Mouse (Mus musculus) ES-CJ7 (cell line): ENCODE measurements at regions not wholly inside any gene's neighbourhood (a gene's known extent, or its start where the extent isn't known, plus 50 kb on each side); places are given as distances from the start of the nearest gene placed in this dataset.

Experiments used
- DNase-seq: peaks from one replicate; pipeline ENCODE4 v3.0.0; 2011; ENCODE audit warnings: low read depth, low spot score

DNA sequence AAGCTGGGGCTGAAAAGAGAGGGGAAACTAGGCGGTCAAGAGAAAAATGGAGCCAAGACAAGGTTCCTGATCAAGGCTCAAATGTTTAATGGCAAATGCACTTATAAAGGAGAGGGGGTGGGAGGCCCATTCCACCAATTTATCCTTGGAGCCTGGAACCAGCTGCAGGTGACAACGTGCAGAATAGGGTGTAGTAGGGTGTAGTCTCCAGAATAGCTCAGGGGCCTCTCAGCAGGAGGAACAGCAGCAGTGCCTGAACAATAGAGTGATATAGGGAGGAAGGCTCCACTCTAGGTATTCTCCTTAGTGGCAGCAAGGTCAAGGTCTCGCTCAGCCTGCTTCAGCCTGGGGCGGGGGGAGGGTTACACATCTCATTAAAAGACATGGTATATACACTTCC, 451.7 kb downstream of the Ube2dnl2 start:
- DNase-seq = peak; percentile 56

DNA sequence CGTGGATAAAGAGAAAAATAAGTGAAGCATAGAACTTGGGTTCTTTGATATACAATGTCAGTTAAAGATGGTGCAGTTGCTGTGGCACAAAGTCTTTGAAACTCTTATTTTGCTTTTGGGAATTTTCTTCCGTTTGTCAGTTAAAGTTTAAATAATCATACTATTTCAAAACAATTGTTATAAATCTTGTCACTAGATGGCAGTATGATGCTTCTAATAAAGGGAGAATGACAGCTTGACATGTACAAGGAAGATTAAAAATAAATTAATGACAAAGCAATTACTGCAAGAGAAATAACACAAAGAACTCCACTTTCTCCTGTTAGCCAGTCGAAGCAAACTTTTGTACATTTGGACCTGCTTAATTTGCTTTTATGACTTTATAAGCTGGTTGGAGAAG, 489.0 kb downstream of the Ube2dnl2 start:
- peak; percentile 3 for DNase-seq
